Mouse (Mus musculus): ENCODE results near the gene Cep57l1.

The Cep57l1 gene

GRCm38 (mm10) chr10:41746554-41746953, 63.1 kb downstream of the Cep57l1 start:
- no peak for DNase-seq (ENCODE audit: inconsistent age in 2 of 2, low spot score in 1 of 2)

GRCm38 (mm10) chr10:41744006-41744405, 65.7 kb downstream of the Cep57l1 start:
- DNase-seq (ENCODE audit: inconsistent age in 2 of 2, low spot score in 1 of 2) = no peak

GRCm38 (mm10) chr10:41740221-41740620, 69.5 kb downstream of the Cep57l1 start:
- DNase-seq (ENCODE audit: inconsistent age in 2 of 2, low spot score in 1 of 2) = no peak

- DNase-seq (ENCODE audit: inconsistent age in 2 of 2, low spot score in 1 of 2) = no peak
Observed at GRCm38 (mm10) chr10:41737245-41737644, 72.4 kb downstream of the Cep57l1 start.

GRCm38 (mm10) chr10:41735398-41735797, 74.3 kb downstream of the Cep57l1 start:
- DNase-seq (ENCODE audit: inconsistent age in 2 of 2, low spot score in 1 of 2) = no peak

- DNase-seq (ENCODE audit: inconsistent age in 2 of 2, low spot score in 1 of 2) = no peak
Observed at GRCm38 (mm10) chr10:41733214-41733613, 76.5 kb downstream of the Cep57l1 start.

- peak in 1 of 2 experiments; percentile 71 for DNase-seq (ENCODE audit: inconsistent age in 2 of 2, low spot score in 1 of 2)
Observed at GRCm38 (mm10) chr10:41731932-41732331, 77.7 kb downstream of the Cep57l1 start.

GRCm38 (mm10) chr10:41730746-41731145, 78.9 kb downstream of the Cep57l1 start:
- peak in 1 of 2 experiments; percentile 58 for DNase-seq (ENCODE audit: inconsistent age in 2 of 2, low spot score in 1 of 2)

GRCm38 (mm10) chr10:41726215-41726614, 83.5 kb downstream of the Cep57l1 start:
- no peak for DNase-seq (ENCODE audit: inconsistent age in 2 of 2, low spot score in 1 of 2)

- no peak for DNase-seq (ENCODE audit: inconsistent age in 2 of 2, low spot score in 1 of 2)
Observed at GRCm38 (mm10) chr10:41719587-41719986, 90.1 kb downstream of the Cep57l1 start.

GRCm38 (mm10) chr10:41716029-41716897, 93.4 kb downstream of the Cep57l1 start, which contains the start of gene Ccdc162:
Ccdc162 (minus strand) TSS chr10:41716634.
- DNase-seq (ENCODE audit: inconsistent age in 2 of 2, low spot score in 1 of 2) = no peak

GRCm38 (mm10) chr10:41715557-41715956, 94.1 kb downstream of the Cep57l1 start:
- no peak for DNase-seq (ENCODE audit: inconsistent age in 2 of 2, low spot score in 1 of 2)

- DNase-seq (ENCODE audit: inconsistent age in 2 of 2, low spot score in 1 of 2) = no peak
Observed at GRCm38 (mm10) chr10:41711467-41711866, 98.2 kb downstream of the Cep57l1 start.

GRCm38 (mm10) chr10:41710773-41711172, 98.9 kb downstream of the Cep57l1 start:
- peak in 1 of 2 experiments; percentile 56 for DNase-seq (ENCODE audit: inconsistent age in 2 of 2, low spot score in 1 of 2)

GRCm38 (mm10) chr10:41709341-41709740, 100.3 kb downstream of the Cep57l1 start:
- peak; percentile 87 to 94 for DNase-seq (ENCODE audit: inconsistent age in 2 of 2, low spot score in 1 of 2)

- DNase-seq (ENCODE audit: inconsistent age in 2 of 2, low spot score in 1 of 2) = no peak
Observed at GRCm38 (mm10) chr10:41699669-41700068, 110.0 kb downstream of the Cep57l1 start.

- DNase-seq (ENCODE audit: inconsistent age in 2 of 2, low spot score in 1 of 2) = no peak
Observed at GRCm38 (mm10) chr10:41697040-41697439, 112.6 kb downstream of the Cep57l1 start.

- no peak for DNase-seq (ENCODE audit: inconsistent age in 2 of 2, low spot score in 1 of 2)
Observed at GRCm38 (mm10) chr10:41690978-41691377, 118.7 kb downstream of the Cep57l1 start.

- peak; percentile 50 to 88 for DNase-seq (ENCODE audit: inconsistent age in 2 of 2, low spot score in 1 of 2)
Observed at GRCm38 (mm10) chr10:41689941-41690887, 119.5 kb downstream of the Cep57l1 start.

GRCm38 (mm10) chr10:41684548-41684996, 125.1 kb downstream of the Cep57l1 start:
- peak; percentile 29 to 52 for DNase-seq (ENCODE audit: inconsistent age in 2 of 2, low spot score in 1 of 2)
